Mouse (Mus musculus): ENCODE measurements around the gene Dupd1. TPM values are rescaled to one million over a fixed set of nuclear protein-coding genes. Genes with fewer than 3 reads are reported as not detected.
A peak's percentile ranks its signal among the peaks of the same experiment; 100 is the strongest.

Gene Dupd1
- polyA plus RNA-seq (2015; fragmentation: Nextera tagmentation; extraction: Ambion mirVana): 0.15 TPM in 1 of 2 replicates, not detected in the other

- Histone ChIP-seq H3K9ac (no peak within 1 kb of the TSS), H3K9me3 (no peaks in the 10 kb centered on the region), H3K4me3 (no peak within 1 kb of the TSS), H3K27me3 (replicated peaks) (no peaks in the 10 kb centered on the region), H3K27ac (no peak within 1 kb of the TSS), H3K36me3 (replicated peaks) (no peaks in the 10 kb centered on the region), H3K4me2 (no peak within 1 kb of the TSS), H3K4me1 (peaks cover 2% of the 10 kb centered on the region)
- 76% methylated on average over 5 of the region's 5 CpGs for WGBS
- no peak for ATAC-seq (replicated peaks)
These were observed at the start of gene Dupd1 for GRCm38 (mm10) chr14:21714486-21714885. Gene Dupd1, minus strand, starts transcription at chr14:21714576.

GRCm38 (mm10) chr14:21763736-21764135, 49.4 kb upstream of the Dupd1 start:
- Histone ChIP-seq H3K27ac (no peak overlapping the region), H3K27me3 (replicated peaks) (no peaks in the 10 kb centered on the region), H3K4me1 (0 out of 2 replicates have a peak, but pooled peaks cover 10% of the 10 kb centered on the region), H3K9ac (no peak overlapping the region), H3K4me3 (no peak overlapping the region), H3K9me3 (no peaks in the 10 kb centered on the region), H3K4me2 (no peak overlapping the region), H3K36me3 (replicated peaks) (no peaks in the 10 kb centered on the region)
- ATAC-seq (replicated peaks): no peak
- 92% methylated on average over 3 of the region's 3 CpGs for WGBS

- no peaks in the 10 kb centered on the region for H3K36me3 ChIP-seq (replicated peaks)
- H3K9ac ChIP-seq: no peak overlapping the region
- H3K4me3 ChIP-seq: no peak overlapping the region
- no peak overlapping the region for H3K4me2 ChIP-seq
- H3K4me1 ChIP-seq: 0 out of 2 replicates have a peak, but pooled peaks cover 2% of the 10 kb centered on the region
- H3K9me3 ChIP-seq: no peaks in the 10 kb centered on the region
- 93% methylated on average over 9 of the region's 9 CpGs for WGBS
- no peak overlapping the region for H3K27ac ChIP-seq
- H3K27me3 ChIP-seq (replicated peaks): no peaks in the 10 kb centered on the region
- ATAC-seq (replicated peaks): no peak
These were observed 47.2 kb upstream of the Dupd1 start for GRCm38 (mm10) chr14:21761560-21761959.

GRCm38 (mm10) chr14:21753367-21753766, 39.0 kb upstream of the Dupd1 start:
- 82% methylated on average over 4 of the region's 4 CpGs for WGBS
- H3K36me3 ChIP-seq (replicated peaks): no peaks in the 10 kb centered on the region
- H3K9ac ChIP-seq: no peak overlapping the region
- no peak overlapping the region for H3K4me3 ChIP-seq
- H3K4me2 ChIP-seq: no peak overlapping the region
- H3K27ac ChIP-seq: no peak overlapping the region
- H3K9me3 ChIP-seq: no peaks in the 10 kb centered on the region
- ATAC-seq (replicated peaks): no peak
- no peaks in the 10 kb centered on the region for H3K27me3 ChIP-seq (replicated peaks)
- peaks cover 19% of the 10 kb centered on the region for H3K4me1 ChIP-seq

- peaks cover 19% of the 10 kb centered on the region for H3K4me1 ChIP-seq
- no peaks in the 10 kb centered on the region for H3K9me3 ChIP-seq
- H3K36me3 ChIP-seq (replicated peaks): no peaks in the 10 kb centered on the region
- 85% methylated on average over 3 of the region's 3 CpGs for whole genome bisulfite sequencing
- H3K27ac ChIP-seq: no peak overlapping the region
- no peak for ATAC-seq (replicated peaks)
- H3K27me3 ChIP-seq (replicated peaks): no peaks in the 10 kb centered on the region
- no peak overlapping the region; the same call in 1 of the 2 replicates for H3K9ac ChIP-seq
- peak overlapping the region; percentile 69 for H3K4me2 ChIP-seq
- H3K4me3 ChIP-seq: no peak overlapping the region
These were observed 38.0 kb upstream of the Dupd1 start for GRCm38 (mm10) chr14:21752411-21752810.

- ATAC-seq (replicated peaks): peak; percentile 77
- H3K4me1 ChIP-seq: peaks cover 19% of the 10 kb centered on the region
- H3K4me3 ChIP-seq: peak within 1 kb of the TSS; percentile 83
- H3K27me3 ChIP-seq (replicated peaks): no peaks in the 10 kb centered on the region
- H3K27ac ChIP-seq: peak within 1 kb of the TSS; percentile 89
- 0% methylated on average over 26 of the region's 26 CpGs for WGBS
- H3K36me3 ChIP-seq (replicated peaks): no peaks in the 10 kb centered on the region
- no peaks in the 10 kb centered on the region for H3K9me3 ChIP-seq
- peak within 1 kb of the TSS; percentile 69 for H3K4me2 ChIP-seq
- H3K9ac ChIP-seq: peak within 1 kb of the TSS; percentile 79
These were observed 36.6 kb upstream of the Dupd1 start, which contains the start of gene Dusp13 for GRCm38 (mm10) chr14:21750881-21751542. Gene Dusp13, minus strand, starts transcription at chr14:21751181.

GRCm38 (mm10) chr14:21750008-21750880, 35.9 kb upstream of the Dupd1 start, which contains the start of gene Samd8:
Gene Samd8, plus strand, starts transcription at chr14:21750531.
- Histone ChIP-seq H3K9me3 (no peaks in the 10 kb centered on the region), H3K4me1 (peaks cover 19% of the 10 kb centered on the region), H3K4me2 (peak within 1 kb of the TSS; percentile 69), H3K9ac (peak within 1 kb of the TSS; percentile 79), H3K27ac (peak within 1 kb of the TSS; percentile 89), H3K4me3 (peak within 1 kb of the TSS; percentile 83), H3K36me3 (replicated peaks) (no peaks in the 10 kb centered on the region), H3K27me3 (replicated peaks) (no peaks in the 10 kb centered on the region)
- peak; percentile 85 for ATAC-seq (replicated peaks)
- WGBS: 7% methylated on average over 49 of the region's 52 CpGs

- no peak for ATAC-seq (replicated peaks)
- 43% methylated on average over 15 of the region's 15 CpGs for WGBS
These were observed 33.9 kb upstream of the Dupd1 start for GRCm38 (mm10) chr14:21748142-21748870.

GRCm38 (mm10) chr14:21747436-21748141, 33.2 kb upstream of the Dupd1 start:
- Histone ChIP-seq H3K27ac (no peak overlapping the region), H3K4me3 (no peak overlapping the region), H3K27me3 (replicated peaks) (no peaks in the 10 kb centered on the region), H3K4me1 (peaks cover 11% of the 10 kb centered on the region), H3K4me2 (no peak overlapping the region), H3K9ac (no peak overlapping the region), H3K36me3 (replicated peaks) (no peaks in the 10 kb centered on the region), H3K9me3 (no peaks in the 10 kb centered on the region)
- WGBS: 78% methylated on average over 14 of the region's 14 CpGs
- no peak for ATAC-seq (replicated peaks)

More at GRCm38 (mm10) chr14:21748142-21748870, 33.9 kb upstream of the Dupd1 start:
- Histone ChIP-seq H3K9ac (no peak overlapping the region), H3K27me3 (replicated peaks) (no peaks in the 10 kb centered on the region), H3K36me3 (replicated peaks) (no peaks in the 10 kb centered on the region), H3K4me1 (peaks cover 15% of the 10 kb centered on the region), H3K27ac (no peak overlapping the region), H3K4me3 (no peak overlapping the region), H3K4me2 (no peak overlapping the region), H3K9me3 (no peaks in the 10 kb centered on the region)

- no peak overlapping the region for H3K4me2 ChIP-seq
- no peak overlapping the region for H3K27ac ChIP-seq
- no peaks in the 10 kb centered on the region for H3K36me3 ChIP-seq (replicated peaks)
- H3K4me3 ChIP-seq: no peak overlapping the region
- H3K27me3 ChIP-seq (replicated peaks): no peaks in the 10 kb centered on the region
- no peak overlapping the region for H3K9ac ChIP-seq
- ATAC-seq (replicated peaks): no peak
- H3K9me3 ChIP-seq: no peaks in the 10 kb centered on the region
- H3K4me1 ChIP-seq: peaks cover 4% of the 10 kb centered on the region
- 92% methylated on average over 2 of the region's 2 CpGs for WGBS
These were observed 32.5 kb upstream of the Dupd1 start for GRCm38 (mm10) chr14:21746846-21747245.

- Histone ChIP-seq H3K27me3 (replicated peaks) (no peaks in the 10 kb centered on the region), H3K36me3 (replicated peaks) (no peaks in the 10 kb centered on the region), H3K9me3 (no peaks in the 10 kb centered on the region), H3K4me2 (no peak overlapping the region), H3K27ac (no peak overlapping the region), H3K9ac (no peak overlapping the region), H3K4me3 (no peak overlapping the region), H3K4me1 (no peaks in the 10 kb centered on the region)
- 91% methylated on average over 8 of the region's 8 CpGs for WGBS
- ATAC-seq (replicated peaks): no peak
These were observed 31.9 kb upstream of the Dupd1 start for GRCm38 (mm10) chr14:21746251-21746650.

Data from midbrain, embryonic 15.5 days (tissue).